Mouse (Mus musculus): ENCODE data around the gene Hist1h4f. TPM values are rescaled to one million over a fixed set of nuclear protein-coding genes. Genes with fewer than 3 reads are reported as not detected.
"Not testable (repeated sequence)": the region's sequence is repeated elsewhere in the genome, so short reads cannot be mapped to it uniquely, and the experiment has no call there.

The Hist1h4f gene
- polyA plus RNA-seq, 1 experiment from 2014 or later = not detected

GRCm38 (mm10) chr13:23535137-23536075 lies 16.0 kb downstream of the Hist1h4f start, which contains the start of gene Hist1h3g:
Gene Hist1h3g (plus strand): TSS chr13:23535422.
- not testable (repeated sequence) for H3K9me3 ChIP-seq, H3K36me3 ChIP-seq, H3K27me3 ChIP-seq
- peak; percentile 94 for ATAC-seq (ENCODE audit: low FRiP score, low read depth)
- Histone ChIP-seq H3K4me1 (replicated peaks) (peaks cover 30% of the 10 kb centered on the region), H3K27ac (replicated peaks) (peak within 1 kb of the TSS; percentile 74), H3K4me2 (peak within 1 kb of the TSS; percentile 89), H3K9ac (peak within 1 kb of the TSS; percentile 36), H3K4me3 (peak within 1 kb of the TSS; percentile 52)
- under 1% methylated on average over 49 of the region's 62 CpGs for WGBS

DNA sequence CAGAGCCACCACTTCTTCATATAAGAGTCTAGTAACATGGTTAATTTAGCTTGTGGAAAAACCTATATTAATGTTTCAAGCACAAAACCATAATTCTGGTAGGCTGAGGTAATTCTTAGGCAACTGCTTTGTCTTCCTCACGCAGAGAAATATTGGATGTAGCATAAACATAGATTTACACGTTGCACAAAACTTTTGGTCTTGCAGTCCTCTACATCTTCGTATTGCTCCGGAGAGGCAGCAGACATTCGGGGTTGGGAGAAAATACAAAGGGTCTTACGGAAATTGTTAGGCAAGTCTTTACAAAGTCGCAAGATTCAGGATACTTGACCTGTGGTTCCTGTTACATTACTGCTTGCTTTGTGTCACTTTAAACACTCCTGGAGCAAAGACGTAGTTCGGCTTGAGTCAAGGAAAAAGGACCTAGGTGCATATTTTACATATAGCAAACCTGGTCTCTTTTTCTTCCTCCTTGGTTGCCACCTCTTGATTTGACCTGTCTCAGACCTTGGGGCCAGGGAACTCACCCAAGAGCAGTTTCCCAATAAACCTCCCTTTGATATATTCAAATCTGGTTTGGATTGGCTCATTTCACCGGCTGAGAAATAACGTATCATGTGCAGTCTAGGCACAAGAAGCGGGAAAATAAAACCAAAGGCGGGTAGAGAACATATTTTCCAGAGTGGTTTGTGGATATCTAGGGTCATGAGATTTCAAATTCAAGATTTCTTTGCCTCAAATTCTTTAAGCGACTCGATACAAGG lies 16.9 kb downstream of the Hist1h4f start:
- Histone ChIP-seq H3K4me2 (peak overlapping the region; percentile 89), H3K4me1 (replicated peaks) (peaks cover 37% of the 10 kb centered on the region), H3K27ac (replicated peaks) (peak overlapping the region; percentile 74), H3K9ac (peak overlapping the region; percentile 36), H3K9me3 (no peaks in the 10 kb centered on the region), H3K4me3 (peak overlapping the region; percentile 52), H3K27me3 (no peaks in the 10 kb centered on the region), H3K36me3 (no peaks in the 10 kb centered on the region)
- peak; percentile 3; the same call in 1 of the 2 replicates for ATAC-seq (ENCODE audit: low FRiP score, low read depth)
- WGBS = under 1% methylated on average over 15 of the region's 15 CpGs

- H3K9me3 ChIP-seq, H3K27me3 ChIP-seq, H3K36me3 ChIP-seq: not testable (repeated sequence)
- Histone ChIP-seq H3K27ac (replicated peaks) (peak within 1 kb of the TSS; percentile 96), H3K4me3 (peak within 1 kb of the TSS; percentile 52), H3K4me2 (peak within 1 kb of the TSS; percentile 89), H3K4me1 (replicated peaks) (peaks cover 43% of the 10 kb centered on the region), H3K9ac (peak within 1 kb of the TSS; percentile 36)
- 0% methylated on average over 32 of the region's 53 CpGs for WGBS
- ATAC-seq (ENCODE audit: low FRiP score, low read depth) = peak; percentile 40
Observed at GRCm38 (mm10) chr13:23533560-23534367, 17.7 kb downstream of the Hist1h4f start, which contains the start of gene Hist1h2af. Gene Hist1h2af (plus strand): TSS chr13:23533906.

- 23% methylated on average over 9 of the region's 9 CpGs for WGBS
- ATAC-seq (ENCODE audit: low FRiP score, low read depth) = no peak
- H3K4me1 ChIP-seq (replicated peaks) = peaks cover 43% of the 10 kb centered on the region
- peak overlapping the region; percentile 96 for H3K27ac ChIP-seq (replicated peaks)
- peak overlapping the region; percentile 52 for H3K4me3 ChIP-seq
- peak overlapping the region; percentile 62 for H3K9ac ChIP-seq
- H3K36me3 ChIP-seq = no peaks in the 10 kb centered on the region
- H3K27me3 ChIP-seq = no peaks in the 10 kb centered on the region
- peak overlapping the region; percentile 89 for H3K4me2 ChIP-seq
- H3K9me3 ChIP-seq = no peaks in the 10 kb centered on the region
Observed at GRCm38 (mm10) chr13:23532262-23533075, 19.0 kb downstream of the Hist1h4f start.

GRCm38 (mm10) chr13:23530901-23531875 lies 20.3 kb downstream of the Hist1h4f start, which contains the start of gene Hist1h4h:
Gene Hist1h4h (plus strand): TSS chr13:23531050.
- WGBS = under 1% methylated on average over 60 of the region's 70 CpGs
- H3K36me3 ChIP-seq = no peaks in the 10 kb centered on the region
- H3K4me1 ChIP-seq (replicated peaks) = peaks cover 48% of the 10 kb centered on the region
- ATAC-seq (ENCODE audit: low FRiP score, low read depth) = peak; percentile 85
- H3K4me3 ChIP-seq = peak within 1 kb of the TSS; percentile 52
- peak within 1 kb of the TSS; percentile 62 for H3K9ac ChIP-seq
- H3K27ac ChIP-seq (replicated peaks) = peak within 1 kb of the TSS; percentile 96
- H3K9me3 ChIP-seq = no peaks in the 10 kb centered on the region
- H3K4me2 ChIP-seq = peak within 1 kb of the TSS; percentile 89
- H3K27me3 ChIP-seq = no peaks in the 10 kb centered on the region

DNA sequence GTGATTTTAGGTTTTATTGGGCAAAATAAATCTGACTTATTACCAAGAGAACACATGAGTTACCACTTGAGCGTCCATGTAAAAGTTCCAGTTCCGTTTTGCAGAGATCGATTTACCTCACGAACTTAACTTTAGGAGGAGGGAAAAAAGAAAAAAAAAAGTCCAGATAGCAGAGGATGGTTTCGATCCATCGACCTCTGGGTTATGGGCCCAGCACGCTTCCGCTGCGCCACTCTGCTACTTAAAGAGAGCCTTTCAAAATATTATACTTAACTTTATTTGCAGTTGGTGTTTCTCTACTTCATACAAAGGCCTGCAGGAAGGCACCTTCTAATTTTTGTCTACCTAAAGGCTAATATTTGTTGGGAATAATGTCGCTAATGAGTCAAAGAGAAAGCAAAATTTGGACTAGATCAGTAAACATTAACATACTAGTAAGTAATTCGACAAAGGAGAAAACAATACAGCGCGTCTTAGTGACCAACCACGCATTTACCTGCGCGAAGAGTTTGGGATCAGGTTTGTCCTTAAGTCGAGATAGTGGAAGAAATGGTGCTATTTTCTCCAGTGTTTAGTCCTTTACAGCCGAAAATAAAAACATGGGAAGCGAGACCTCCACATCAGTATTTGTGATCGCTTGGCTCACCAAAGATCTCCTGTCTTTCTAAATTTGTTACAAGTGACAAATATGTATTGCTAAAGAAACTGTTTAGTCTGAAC lies 21.1 kb downstream of the Hist1h4f start:
- under 1% methylated on average over 20 of the region's 20 CpGs for WGBS
- Histone ChIP-seq H3K27ac (replicated peaks) (peak overlapping the region; percentile 96), H3K4me3 (peak overlapping the region; percentile 52), H3K4me2 (peak overlapping the region; percentile 89), H3K9ac (peak overlapping the region; percentile 62), H3K4me1 (replicated peaks) (peaks cover 51% of the 10 kb centered on the region), H3K9me3 (no peaks in the 10 kb centered on the region), H3K27me3 (no peaks in the 10 kb centered on the region), H3K36me3 (no peaks in the 10 kb centered on the region)
- ATAC-seq (ENCODE audit: low FRiP score, low read depth) = no peak

DNA sequence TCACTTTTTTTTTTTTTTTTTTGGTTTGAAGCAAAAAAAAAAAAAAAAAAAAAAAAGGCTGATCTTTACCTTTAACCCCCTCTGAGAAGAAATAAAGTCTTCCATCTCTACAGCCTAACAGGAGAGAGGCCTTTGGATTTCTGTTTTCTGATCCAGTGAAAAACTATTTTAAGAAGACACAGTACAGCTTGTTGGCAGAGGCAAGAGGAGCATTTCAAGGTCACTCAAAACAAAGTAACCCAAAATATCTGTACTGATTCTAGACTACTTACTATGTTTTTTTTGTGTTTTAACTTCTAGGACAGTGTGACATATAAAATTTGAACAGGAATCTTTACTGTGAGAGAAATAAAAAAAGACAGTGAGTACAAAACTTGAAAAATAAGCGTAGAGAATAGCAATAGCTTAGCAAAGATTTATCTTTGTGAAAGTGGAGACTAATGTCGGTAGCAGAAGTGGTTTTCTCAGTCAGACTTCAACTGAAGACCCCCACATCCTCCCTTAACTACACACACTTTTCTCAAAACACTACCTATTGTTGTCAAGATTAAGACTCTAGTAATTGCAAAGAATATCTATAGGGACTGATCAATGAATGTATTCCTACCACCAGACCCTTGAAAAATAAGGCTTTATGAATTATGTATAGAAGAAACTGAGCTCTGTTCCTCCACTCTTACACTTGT lies 21.8 kb downstream of the Hist1h4f start:
- Histone ChIP-seq H3K4me1 (replicated peaks) (peaks cover 48% of the 10 kb centered on the region), H3K27ac (replicated peaks) (peak overlapping the region; percentile 96), H3K27me3 (no peaks in the 10 kb centered on the region), H3K4me2 (peak overlapping the region; percentile 89), H3K4me3 (peak overlapping the region; percentile 52), H3K9ac (peak overlapping the region; percentile 62), H3K9me3 (no peaks in the 10 kb centered on the region), H3K36me3 (no peaks in the 10 kb centered on the region)
- ATAC-seq (ENCODE audit: low FRiP score, low read depth) = no peak
- WGBS = 33% methylated on average over 2 of the region's 2 CpGs

DNA sequence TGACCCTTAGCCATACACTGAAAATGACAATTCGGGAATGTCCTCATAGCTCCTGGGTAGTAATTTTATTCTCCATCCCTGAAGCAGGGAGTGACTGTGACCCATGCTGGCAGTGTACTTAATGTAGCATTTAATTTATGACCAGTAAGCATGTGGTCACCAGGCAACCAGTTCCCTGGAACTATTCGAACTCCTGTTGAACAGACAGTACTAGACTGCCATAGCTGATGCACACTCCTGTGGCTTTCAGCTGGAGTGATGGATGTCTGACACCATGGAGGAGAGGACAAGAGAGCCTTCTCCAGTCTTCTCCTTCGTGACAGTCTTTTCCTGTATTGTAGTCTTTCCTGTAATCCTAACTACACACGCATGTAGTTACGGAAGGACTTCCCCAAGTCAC lies 22.4 kb downstream of the Hist1h4f start:
- no peaks in the 10 kb centered on the region for H3K9me3 ChIP-seq
- no peak overlapping the region for H3K4me2 ChIP-seq
- no peak overlapping the region for H3K4me3 ChIP-seq
- H3K27me3 ChIP-seq = no peaks in the 10 kb centered on the region
- 57% methylated on average over 5 of the region's 5 CpGs for WGBS
- no peak overlapping the region for H3K27ac ChIP-seq (replicated peaks)
- H3K36me3 ChIP-seq = no peaks in the 10 kb centered on the region
- H3K4me1 ChIP-seq (replicated peaks) = peaks cover 41% of the 10 kb centered on the region
- no peak overlapping the region for H3K9ac ChIP-seq
- no peak for ATAC-seq (ENCODE audit: low FRiP score, low read depth)

DNA sequence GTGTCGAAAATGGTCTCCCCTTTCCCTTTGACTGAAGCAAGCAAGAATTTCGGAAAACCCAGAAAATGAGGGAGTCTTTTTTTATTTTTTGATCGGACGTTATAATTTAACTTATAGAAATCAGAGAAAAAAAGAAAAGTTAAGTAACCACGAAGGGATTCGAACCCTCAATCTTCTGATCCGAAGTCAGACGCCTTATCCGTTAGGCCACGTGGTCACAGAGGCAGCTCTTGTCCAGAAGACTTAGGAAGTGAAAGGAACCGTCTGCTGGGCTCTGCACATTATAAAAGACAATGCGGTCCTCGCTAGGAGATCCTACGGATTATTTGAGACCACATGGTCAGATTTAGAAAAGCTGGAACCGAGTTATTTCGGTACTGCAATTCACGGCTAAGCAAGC lies 25.1 kb downstream of the Hist1h4f start:
- WGBS = under 1% methylated on average over 17 of the region's 17 CpGs
- Histone ChIP-seq H3K27me3 (no peaks in the 10 kb centered on the region), H3K4me2 (peak overlapping the region; percentile 57), H3K9me3 (no peaks in the 10 kb centered on the region), H3K4me1 (replicated peaks) (peaks cover 24% of the 10 kb centered on the region), H3K9ac (peak overlapping the region; percentile 42), H3K36me3 (no peaks in the 10 kb centered on the region), H3K4me3 (peak overlapping the region; percentile 52), H3K27ac (replicated peaks) (peak overlapping the region; percentile 79)
- peak; percentile 62 for ATAC-seq (ENCODE audit: low FRiP score, low read depth)
